ENCODE assay signal across 8 mouse cellular contexts in genomic region chr9:90162243-90162925, GRCm38 (mm10). TPM values are rescaled to one million over a fixed set of nuclear protein-coding genes. Genes with fewer than 3 reads are reported as not detected.
A peak's percentile ranks its signal among the peaks of the same experiment; 100 is the strongest.
DNase-seq lines count a peak whose midpoint lies in the region; ATAC-seq lines count a peak whose summit lies in the region.

No protein-coding gene starts in this region.

- peak; percentile 45 for DNase-seq in right cerebral cortex, postnatal 14 days
- no peak for DNase-seq in right cerebral cortex, postnatal 25 days
- DNase-seq in heart, postnatal 10 days: peak; percentile 77 to 79
- peak; percentile 71 to 83 for DNase-seq in kidney, postnatal 36 days
- peak; percentile 56 for DNase-seq in splenic B cell, adult 2 months (ENCODE audit: low read depth, low spot score)
- DNase-seq in frontal cortex, adult 2 months (ENCODE audit: extremely low spot score in 1 of 2, low spot score in 1 of 2): no peak

- peak; percentile 86 for ATAC-seq in embryonic facial prominence, embryonic 15.5 days (ENCODE audit: insufficient number of reproducible peaks, low FRiP score, low TSS enrichment, low read depth)
- peak; percentile 91 for ATAC-seq in megakaryocyte progenitor cell, adult 5-6 weeks (replicated peaks; ENCODE audit: poor library complexity)

- no peaks in the 10 kb centered on the region for H3K36me3 ChIP-seq in embryonic facial prominence, embryonic 15.5 days
- H3K36me3 ChIP-seq in splenic B cell, adult 2 months (ENCODE audit: control insufficient read depth, insufficient read depth, low read length, poor library complexity, severe bottlenecking): no peaks in the 10 kb centered on the region

- intact Hi-C loops in heart, postnatal 10 days (cut with DNase I): loop anchor here (2.0 kb wide), 2 partner anchors 36 kb away; no protein-coding TSS in a partner anchor

- no peaks in the 10 kb centered on the region for H3K27me3 ChIP-seq in embryonic facial prominence, embryonic 15.5 days
- H3K27me3 ChIP-seq in splenic B cell, adult 2 months (ENCODE audit: control insufficient read depth, insufficient read depth, low read length, poor library complexity, severe bottlenecking): no peaks in the 10 kb centered on the region

- H3K4me1 ChIP-seq in embryonic facial prominence, embryonic 15.5 days: peaks cover 11% of the 10 kb centered on the region

- 9% methylated on average over 27 of the region's 29 CpGs for WGBS in embryonic facial prominence, embryonic 15.5 days

- peak overlapping the region; percentile 57 for H3K9ac ChIP-seq in embryonic facial prominence, embryonic 15.5 days

- H3K4me3 ChIP-seq in embryonic facial prominence, embryonic 15.5 days (replicated peaks): peak overlapping the region; percentile 50

- peak overlapping the region; percentile 40; the same call in 1 of the 2 replicates for H3K27ac ChIP-seq in embryonic facial prominence, embryonic 15.5 days (replicated peaks)

- H3K4me2 ChIP-seq in embryonic facial prominence, embryonic 15.5 days (replicated peaks): peak overlapping the region; percentile 90

- no peaks in the 10 kb centered on the region for H3K9me3 ChIP-seq in embryonic facial prominence, embryonic 15.5 days (replicated peaks)

RNA-seq across cellular contexts. Expression of gene Adamts7, which starts 0.5 kb away (rescaled TPM):
- polyA plus RNA-seq in embryonic facial prominence, embryonic 15.5 days (2015; fragmentation: Nextera tagmentation; extraction: Ambion mirVana): 14.7 and 15.6 TPM in 2 replicates
- total RNA-seq in heart, postnatal 10 days (2021): 10 to 100 TPM; 21.8 to 24.0 TPM
- total RNA-seq in megakaryocyte progenitor cell, adult 5-6 weeks (2015): not detected in 2 replicates
- 0.07 TPM in 1 of 2 replicates, not detected in the other for total RNA-seq in megakaryocyte progenitor cell, adult 5-6 weeks (2017)
- polyA plus RNA-seq in frontal cortex, adult 2 months (2012; rRNA removed): 1.6 and 2.0 TPM in 2 replicates

RNA-seq across cellular contexts. Expression of gene Morf4l1, which starts 47.8 kb away (rescaled TPM):
- 429 and 455 TPM in 2 replicates for polyA plus RNA-seq in embryonic facial prominence, embryonic 15.5 days (2015; fragmentation: Nextera tagmentation; extraction: Ambion mirVana)
- total RNA-seq in heart, postnatal 10 days (2021): 100 to 1,000 TPM; 292 to 311 TPM
- 366 and 378 TPM in 2 replicates for total RNA-seq in megakaryocyte progenitor cell, adult 5-6 weeks (2015)
- 192 and 278 TPM in 2 replicates for total RNA-seq in megakaryocyte progenitor cell, adult 5-6 weeks (2017)
- polyA plus RNA-seq in frontal cortex, adult 2 months (2012; rRNA removed): 448 and 461 TPM in 2 replicates

Comparison
In these comparisons a context has a peak if more than half of its experiments do, and no peak if none do; other contexts are left out.
1. DNase-seq: peak in right cerebral cortex, postnatal 14 days (single experiment), heart, postnatal 10 days (2 of 2), kidney, postnatal 36 days (2 of 2) and splenic B cell, adult 2 months (single experiment); none in right cerebral cortex, postnatal 25 days (single experiment) and frontal cortex, adult 2 months (0 of 2).
2. RNA of gene Adamts7, which starts 0.5 kb away (total RNA-seq): 21.8 to 24.0 TPM in heart, postnatal 10 days; 0.07 TPM in megakaryocyte progenitor cell, adult 5-6 weeks; every median in the first group is over 10 times any median in the second.